Mouse (Mus musculus) limb, embryonic 10.5 days (tissue): ENCODE results near the gene Slc4a1ap. TPM values are rescaled to one million over a fixed set of nuclear protein-coding genes. Genes with fewer than 3 reads are reported as not detected.

ENCODE experiments used
- DNase-seq: peaks from one replicate; pipeline ENCODE4 v3.0.0-alpha.2; 2017; ENCODE audit warnings: low spot score
- H3K27ac ChIP-seq: fragments of 300-500 bp; sonication (generic); 2 replicates; pipeline ENCODE4 v1.5.1; 2016; ENCODE audit warnings: mild to moderate bottlenecking
- H3K27me3 ChIP-seq: fragments of 300-500 bp; sonication (generic); 2 replicates; pipeline ENCODE4 v1.6.1; 2016; ENCODE audit warnings: low read depth, mild to moderate bottlenecking; ENCODE audit not compliant: poor library complexity, severe bottlenecking
- H3K36me3 ChIP-seq: fragments of 300-500 bp; sonication (generic); 2 replicates; pipeline ENCODE4 v1.6.1; 2016; ENCODE audit warnings: mild to moderate bottlenecking, moderate library complexity
- H3K4me1 ChIP-seq: fragments of 300-500 bp; sonication (generic); 2 replicates; pipeline ENCODE4 v1.6.1; 2016
- H3K4me3 ChIP-seq: fragments of 300-500 bp; sonication (generic); 2 replicates; pipeline ENCODE4 v1.5.1; 2016; ENCODE audit warnings: mild to moderate bottlenecking, moderate library complexity
- H3K9me3 ChIP-seq: fragments of 300-500 bp; sonication (generic); replicated peaks from 2 replicates; pipeline ENCODE4 v1.6.1; 2016; ENCODE audit warnings: mild to moderate bottlenecking
- WGBS: fragments of 180-500 bp; shearing (Covaris S2); methylation state at CpG from one replicate; pipeline ENCODE4 v1.1.7; 2016; 5-methylcytosine and 5-hydroxymethylcytosine counted together
- polyA plus RNA-seq: library from polyadenylated mRNA; unstranded; fragments of >200 nt; fragmentation: Nextera tagmentation; extraction: Ambion mirVana; gene quantifications from 2 replicates; pipeline ENCODE4 v1.2.1, GENCODE M21; 2016

Slc4a1ap gene
- polyA plus RNA-seq, 1 experiment from 2014 or later: 34.4 TPM

DNA sequence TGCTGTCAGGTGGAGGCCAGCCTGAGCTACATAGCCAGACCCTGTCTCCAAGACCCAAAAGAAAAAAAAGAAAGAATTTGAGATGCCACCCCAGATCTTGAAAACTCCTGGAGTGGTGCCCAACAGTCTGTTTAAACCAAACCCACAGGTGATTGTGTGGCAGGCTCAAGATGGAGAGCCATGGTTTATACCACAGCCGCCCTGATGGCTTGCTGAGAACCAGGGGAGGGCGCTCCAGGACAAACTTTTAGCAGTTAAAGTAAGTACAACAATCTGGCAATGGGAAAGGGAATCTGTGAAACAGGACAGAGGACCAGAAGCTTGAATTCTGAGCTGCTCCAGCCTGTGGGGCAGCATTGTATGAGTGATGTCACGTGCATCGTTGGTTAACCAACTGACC is 71.8 kb downstream of the Slc4a1ap start:
- 62% methylated on average over 4 of the region's 4 CpGs for WGBS
- Histone ChIP-seq H3K27ac (no peak overlapping the region), H3K9me3 (no peaks in the 10 kb centered on the region), H3K4me1 (peaks cover 18% of the 10 kb centered on the region), H3K4me3 (no peak overlapping the region), H3K27me3 (peaks cover 12% of the 10 kb centered on the region), H3K36me3 (no peaks in the 10 kb centered on the region)
- no peak for DNase-seq

GRCm38 (mm10) chr5:31599161-31599560 is 72.4 kb downstream of the Slc4a1ap start:
- Histone ChIP-seq H3K4me3 (no peak overlapping the region), H3K36me3 (no peaks in the 10 kb centered on the region), H3K27ac (no peak overlapping the region), H3K4me1 (peaks cover 18% of the 10 kb centered on the region), H3K9me3 (no peaks in the 10 kb centered on the region), H3K27me3 (peaks cover 12% of the 10 kb centered on the region)
- DNase-seq: no peak
- WGBS: 86% methylated on average over 2 of the region's 2 CpGs

DNA sequence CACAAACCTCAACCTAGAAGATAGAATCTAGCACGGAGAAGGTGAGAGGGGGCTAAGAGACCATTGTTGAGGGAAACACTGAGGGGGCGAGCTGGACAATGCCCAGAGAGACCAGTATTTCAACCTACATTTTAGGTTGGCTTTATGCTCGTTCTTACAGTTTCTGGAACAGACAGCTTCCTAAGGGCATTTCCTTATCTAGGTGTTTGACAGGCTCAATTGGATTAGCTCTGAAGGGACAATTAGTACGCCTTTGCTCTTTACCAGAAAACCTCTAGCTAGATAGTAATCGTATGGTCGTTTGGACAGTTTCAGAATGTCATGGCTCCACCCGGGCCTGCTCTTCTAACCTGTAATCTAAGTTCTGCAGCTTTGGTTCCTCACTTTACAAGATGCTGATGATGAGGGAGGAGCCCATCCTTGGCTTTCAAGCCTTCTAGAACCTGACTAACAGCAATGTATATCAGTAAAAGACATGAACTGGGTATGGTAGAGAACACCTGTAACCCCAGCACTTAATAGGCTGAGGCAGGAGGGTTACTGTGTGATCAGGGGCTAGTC is 74.4 kb downstream of the Slc4a1ap start:
- DNase-seq: no peak
- no peaks in the 10 kb centered on the region for H3K9me3 ChIP-seq
- H3K4me3 ChIP-seq: no peak overlapping the region
- H3K27me3 ChIP-seq: peaks cover 12% of the 10 kb centered on the region
- H3K4me1 ChIP-seq: peaks cover 11% of the 10 kb centered on the region
- WGBS: 86% methylated on average over 7 of the region's 7 CpGs
- H3K36me3 ChIP-seq: no peaks in the 10 kb centered on the region
- H3K27ac ChIP-seq: no peak overlapping the region

DNA sequence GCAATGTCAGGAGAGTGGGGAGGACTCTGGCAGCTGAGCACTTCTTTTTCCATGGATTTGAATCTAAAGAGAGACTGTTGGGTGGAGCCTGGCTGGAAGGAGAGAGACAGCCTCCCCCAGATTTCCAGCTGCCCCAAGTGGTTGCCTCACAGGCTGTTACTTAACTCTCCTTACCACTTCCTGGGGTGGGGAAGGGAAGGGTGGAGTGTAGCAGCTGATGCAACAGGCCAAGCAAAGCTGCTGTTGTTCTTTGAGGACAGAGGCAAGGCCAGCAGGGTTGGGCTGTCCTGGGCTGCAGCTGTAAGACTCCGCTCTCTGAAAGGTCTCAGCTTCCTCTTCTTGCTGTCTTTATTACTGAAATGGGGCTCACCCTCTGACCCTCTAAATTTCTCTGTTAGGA is 75.6 kb downstream of the Slc4a1ap start:
- H3K27me3 ChIP-seq: peaks cover 10% of the 10 kb centered on the region
- WGBS: 100% methylated on average over 1 of the region's 1 CpGs
- no peak overlapping the region for H3K27ac ChIP-seq
- H3K4me1 ChIP-seq: 0 out of 2 replicates have a peak, but pooled peaks cover 2% of the 10 kb centered on the region
- no peaks in the 10 kb centered on the region for H3K9me3 ChIP-seq
- no peaks in the 10 kb centered on the region for H3K36me3 ChIP-seq
- DNase-seq: no peak
- no peak overlapping the region for H3K4me3 ChIP-seq

DNA sequence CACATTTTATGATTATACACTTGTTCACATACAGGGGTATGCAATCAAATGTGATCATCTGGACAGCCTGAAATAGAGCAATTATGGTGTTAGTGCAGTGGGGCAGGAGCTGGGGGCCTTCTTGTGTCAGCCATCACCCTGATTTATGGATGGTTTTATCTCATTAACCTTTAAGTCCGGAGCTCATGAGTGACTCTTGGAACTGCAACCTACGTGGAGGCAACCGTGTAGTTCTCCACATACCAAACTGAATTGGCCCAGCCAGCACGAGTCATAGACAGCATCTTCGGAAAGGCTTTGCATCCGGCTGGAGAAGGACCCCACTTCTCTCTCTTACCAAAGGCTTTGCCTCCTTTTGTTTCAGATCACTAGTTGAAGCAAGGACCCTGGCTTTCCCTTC is 77.0 kb downstream of the Slc4a1ap start:
- Histone ChIP-seq H3K36me3 (no peaks in the 10 kb centered on the region), H3K9me3 (no peaks in the 10 kb centered on the region), H3K27me3 (no peaks in the 10 kb centered on the region), H3K4me3 (no peak overlapping the region), H3K27ac (no peak overlapping the region), H3K4me1 (0 out of 2 replicates have a peak, but pooled peaks cover 2% of the 10 kb centered on the region)
- 76% methylated on average over 6 of the region's 6 CpGs for WGBS
- no peak for DNase-seq

GRCm38 (mm10) chr5:31606151-31606550 is 79.4 kb downstream of the Slc4a1ap start:
- WGBS: 68% methylated on average over 3 of the region's 3 CpGs

More at GRCm38 (mm10) chr5:31606151-31606550, 79.4 kb downstream of the Slc4a1ap start:
- DNase-seq: no peak
- no peak overlapping the region for H3K4me3 ChIP-seq
- H3K27ac ChIP-seq: no peak overlapping the region
- no peaks in the 10 kb centered on the region for H3K36me3 ChIP-seq
- no peaks in the 10 kb centered on the region for H3K9me3 ChIP-seq
- 0 out of 2 replicates have a peak, but pooled peaks cover 2% of the 10 kb centered on the region for H3K4me1 ChIP-seq
- no peaks in the 10 kb centered on the region for H3K27me3 ChIP-seq

Other genes starting within 250 kb of the Slc4a1ap start
- 34.7 and 48.6 TPM in 2 replicates for gene Ift172, start 235.9 kb upstream of the Slc4a1ap start, polyA plus RNA-seq
- gene Fndc4, start 230.9 kb upstream of the Slc4a1ap start, polyA plus RNA-seq: 69.0 and 70.6 TPM in 2 replicates
- gene Gckr, start 229.6 kb upstream of the Slc4a1ap start, polyA plus RNA-seq: 0.31 TPM in 1 of 2 replicates, not detected in the other
- gene Zfp512, start 74.6 kb upstream of the Slc4a1ap start, polyA plus RNA-seq: 65.6 and 79.8 TPM in 2 replicates
- gene 4930548H24Rik, start 41.3 kb upstream of the Slc4a1ap start, polyA plus RNA-seq: not detected in 2 replicates
- 119 and 125 TPM in 2 replicates for gene Gpn1, start 32.3 kb upstream of the Slc4a1ap start, polyA plus RNA-seq
- gene Supt7l, start 812 bp downstream of the Slc4a1ap start, polyA plus RNA-seq: 26.3 and 32.8 TPM in 2 replicates
- 254 and 274 TPM in 2 replicates for gene Mrpl33, start 69.9 kb downstream of the Slc4a1ap start, polyA plus RNA-seq
- gene Rbks, start 170.6 kb downstream of the Slc4a1ap start, polyA plus RNA-seq: 4.9 and 5.0 TPM in 2 replicates
- gene Babam2, start 170.7 kb downstream of the Slc4a1ap start, polyA plus RNA-seq: 35.7 and 37.0 TPM in 2 replicates